Mouse (Mus musculus): ENCODE measurements around the gene Amigo1.

DNA sequence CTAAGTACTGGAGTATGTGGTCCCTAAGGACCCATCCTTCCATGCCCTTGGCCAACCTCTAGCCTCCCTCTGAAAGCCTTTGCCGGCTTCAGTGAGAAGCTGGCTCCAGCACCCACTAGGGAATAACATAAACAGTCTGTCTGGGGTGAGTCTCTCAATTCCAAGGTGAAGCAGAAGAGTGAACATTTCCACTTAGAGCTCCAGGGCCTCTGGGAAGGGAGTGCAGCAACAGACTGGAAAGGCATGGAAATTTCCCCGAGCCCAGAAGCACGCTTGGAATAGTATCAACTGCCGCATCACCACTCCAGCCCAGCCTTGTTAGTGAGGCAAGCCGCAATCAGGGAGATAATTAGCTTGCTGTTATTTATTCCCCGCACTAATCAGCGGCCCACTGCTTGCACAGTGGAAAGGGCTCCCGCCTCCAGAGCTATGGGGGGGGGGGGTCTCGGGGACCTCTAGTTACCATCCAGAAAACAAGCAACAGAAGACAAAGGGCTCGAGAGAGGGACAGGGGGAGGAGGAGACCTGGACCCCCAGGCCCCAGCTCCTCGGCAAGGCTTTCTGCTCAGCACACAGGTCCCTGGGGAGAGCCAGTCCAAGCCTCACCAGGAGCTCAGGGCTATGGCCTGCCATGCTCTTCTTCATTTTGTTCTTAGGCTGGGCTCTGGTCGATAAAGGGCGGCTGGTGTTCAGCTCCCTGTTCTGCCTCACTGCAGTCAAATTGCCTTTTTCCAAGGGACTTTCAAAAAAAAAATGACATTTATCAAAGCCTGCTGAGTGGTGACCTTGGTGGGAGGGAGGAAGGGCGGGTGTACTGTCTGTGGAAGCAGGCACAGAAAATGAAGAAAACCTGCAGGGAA lies 11.2 kb upstream of the Amigo1 start:
- TF ChIP-seq CTCF (IDR thresholded peaks at IDR 0.05 in 2 of 3, conservative IDR thresholded peaks at IDR 0.05 in 1 of 3; ENCODE audit: control insufficient read depth in 1 of 3, insufficient read depth in 1 of 3, low read depth in 2 of 3, low read length in 3 of 3, poor library complexity in 1 of 3, severe bottlenecking in 1 of 3) (no peak), GATA1 (IDR thresholded peaks at IDR 0.05; ENCODE audit: low read depth, low read length) (no peak), TCF12 (IDR thresholded peaks at IDR 0.05; ENCODE audit: low read depth, low read length) (no peak), POLR2AphosphoS2 (IDR thresholded peaks at IDR 0.05; ENCODE audit: low read length) (no peak), BHLHE40 (IDR thresholded peaks at IDR 0.05; ENCODE audit: borderline replicate concordance, low read depth, low read length) (no peak), ZNF384 (IDR thresholded peaks at IDR 0.05; ENCODE audit: low read depth, low read length) (no peak), EP300 (IDR thresholded peaks at IDR 0.05; ENCODE audit: low read depth in 1 of 2, low read length in 2 of 2) (no peak), JUND (IDR thresholded peaks at IDR 0.05; ENCODE audit: low read depth, low read length) (no peak), ELF1 (IDR thresholded peaks at IDR 0.05; ENCODE audit: low read depth, low read length) (no peak), RAD21 (IDR thresholded peaks at IDR 0.05; ENCODE audit: low read depth, low read length) (no peak)

All from MEL (cell line).